Mouse (Mus musculus) G1E-ER4 (cell line): ENCODE results near the gene Rnf185. TPM values are rescaled to one million over a fixed set of nuclear protein-coding genes. Genes with fewer than 3 reads are reported as not detected.

Experiments used
- GATA1 ChIP-seq: IDR thresholded peaks from one replicate; pipeline ENCODE4 v1.8.0; 2012; ENCODE audit warnings: low read length, inconsistent platforms
- polyA plus RNA-seq: library from polyadenylated mRNA; stranded (reverse); fragments of >175 nt; gene quantifications from 2 replicates; pipeline ENCODE4 v1.2.3, GENCODE M21; 2012

Rnf185 gene
- polyA plus RNA-seq, 1 experiment: 2.1 TPM

- TF ChIP-seq GATA1: no peak
These were observed 6.4 kb upstream of the Rnf185 start for GRCm38 (mm10) chr11:3458428-3459104.

- TF ChIP-seq GATA1: no peak
These were observed 4.2 kb upstream of the Rnf185 start for GRCm38 (mm10) chr11:3456354-3456753.

DNA sequence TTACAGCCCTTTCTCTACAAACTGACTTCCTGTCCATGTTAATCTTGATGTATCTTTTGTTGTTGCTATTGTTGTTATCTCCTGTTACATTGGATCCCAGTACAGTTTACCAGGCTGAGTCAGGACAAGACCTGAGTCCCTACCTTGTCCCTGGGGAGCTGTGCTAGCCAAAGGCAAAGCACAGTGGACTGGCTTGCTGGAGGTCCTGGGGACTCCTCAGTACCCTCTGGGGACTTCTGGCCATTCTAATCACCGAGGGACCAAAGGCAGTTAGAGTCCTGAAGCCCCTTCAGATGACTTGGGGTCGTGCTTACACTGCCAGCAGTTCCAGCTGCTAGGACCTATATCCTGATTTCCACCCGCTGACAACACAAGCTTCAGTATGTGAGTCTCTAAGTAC is 2.3 kb upstream of the Rnf185 start:
- no peak for TF ChIP-seq GATA1

GRCm38 (mm10) chr11:3453467-3453866 is 1.3 kb upstream of the Rnf185 start:
- no peak for TF ChIP-seq GATA1

- TF ChIP-seq GATA1: no peak
These were observed 606 bp upstream of the Rnf185 start for GRCm38 (mm10) chr11:3452769-3453168.

- no peak for TF ChIP-seq GATA1
These were observed 431 bp downstream of the Rnf185 start for GRCm38 (mm10) chr11:3451701-3452163.

DNA sequence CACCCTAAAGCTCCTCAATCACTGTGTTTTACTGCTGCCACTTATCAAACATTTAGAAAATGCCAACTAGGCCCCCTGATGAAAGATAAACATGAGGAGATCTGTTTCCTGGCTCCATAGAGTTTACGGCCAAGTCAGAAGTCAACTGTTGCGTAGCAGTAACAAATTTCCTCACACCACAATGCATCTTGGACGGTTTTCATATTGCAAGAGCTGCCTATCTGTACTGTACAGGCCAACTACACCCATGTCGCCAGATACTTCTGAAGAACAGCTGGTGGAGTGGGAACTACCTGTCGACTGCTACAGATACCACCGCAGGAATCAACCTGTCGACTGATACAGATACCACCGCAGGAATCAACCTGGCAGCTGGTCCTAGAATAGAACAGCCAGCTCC is 7.3 kb downstream of the Rnf185 start:
- no peak for TF ChIP-seq GATA1

DNA sequence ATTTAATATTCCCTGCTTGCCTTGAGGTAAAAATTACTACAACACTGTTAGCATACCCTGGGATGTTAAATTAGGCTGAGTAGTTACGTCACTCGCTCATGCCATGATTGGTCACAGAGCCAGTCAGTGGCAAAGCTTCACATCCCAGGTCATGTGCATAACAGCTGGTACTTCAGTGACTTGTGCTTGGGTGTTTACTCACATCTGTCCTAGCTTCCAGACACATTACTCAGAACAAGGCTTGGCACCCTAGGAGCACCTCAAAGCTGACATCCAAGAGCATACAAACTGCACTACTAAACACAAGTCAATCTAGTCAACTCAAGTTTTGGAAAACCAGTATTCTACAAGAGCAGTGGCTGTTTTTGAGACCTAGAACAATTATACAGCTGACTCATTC is 9.1 kb downstream of the Rnf185 start:
- no peak for TF ChIP-seq GATA1

GRCm38 (mm10) chr11:3442677-3443076 is 9.5 kb downstream of the Rnf185 start:
- no peak for TF ChIP-seq GATA1

- TF ChIP-seq GATA1: no peak
These were observed 10.3 kb downstream of the Rnf185 start for GRCm38 (mm10) chr11:3441696-3442443.

GRCm38 (mm10) chr11:3437621-3438020 is 14.5 kb downstream of the Rnf185 start:
- TF ChIP-seq GATA1: no peak

DNA sequence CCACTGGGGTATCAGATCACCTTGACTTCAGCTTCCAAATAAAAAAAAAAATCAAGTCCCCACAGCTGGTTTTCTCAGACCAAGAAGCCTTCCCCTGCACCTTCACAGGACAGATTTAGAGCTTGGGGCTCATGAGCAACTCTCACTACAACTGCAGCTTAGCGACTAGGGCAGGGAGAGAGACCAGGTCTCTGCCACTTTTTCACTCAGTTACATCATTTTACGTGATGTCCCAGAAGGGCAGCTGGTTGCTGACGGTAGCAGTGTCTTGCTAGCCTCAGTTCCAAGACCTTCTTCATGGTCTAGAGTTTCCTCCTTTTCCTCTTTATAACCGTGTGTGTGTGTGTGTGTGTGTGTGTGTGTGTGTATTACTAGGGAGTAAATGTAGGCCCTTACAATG is 18.4 kb downstream of the Rnf185 start:
- no peak for TF ChIP-seq GATA1

- no peak for TF ChIP-seq GATA1
These were observed 20.1 kb downstream of the Rnf185 start for GRCm38 (mm10) chr11:3431976-3432603.

- no peak for TF ChIP-seq GATA1
These were observed 20.6 kb downstream of the Rnf185 start for GRCm38 (mm10) chr11:3431515-3431914.

GRCm38 (mm10) chr11:3428632-3429031 is 23.5 kb downstream of the Rnf185 start:
- TF ChIP-seq GATA1: no peak

DNA sequence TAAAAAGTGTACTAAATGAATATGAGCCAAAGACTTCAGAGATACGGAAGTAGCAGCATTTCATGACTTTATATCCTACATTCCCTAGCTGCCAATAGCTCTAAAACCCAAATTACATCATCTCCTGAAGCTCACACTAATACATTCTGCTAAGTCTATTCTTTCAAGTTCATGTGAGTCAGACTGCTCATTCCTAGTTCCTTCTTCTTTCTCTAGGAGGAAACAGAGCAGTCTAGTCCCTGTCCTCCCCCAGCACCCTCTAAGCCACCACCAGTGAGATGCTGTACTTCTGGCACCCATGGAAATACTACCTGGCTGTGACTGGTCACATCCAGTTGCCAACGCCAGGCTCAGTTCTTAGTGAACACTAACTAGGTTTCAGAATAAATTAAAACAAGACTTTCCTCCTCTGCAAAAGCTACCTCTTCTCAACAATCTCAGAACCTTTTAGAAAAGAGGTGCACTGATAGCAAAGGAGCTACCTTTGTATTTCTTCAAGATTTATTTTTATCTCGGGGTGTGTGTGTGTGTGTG is 24.4 kb downstream of the Rnf185 start:
- TF ChIP-seq GATA1: no peak

- TF ChIP-seq GATA1: no peak
These were observed 29.9 kb downstream of the Rnf185 start for GRCm38 (mm10) chr11:3422242-3422641.
